Mouse (Mus musculus): ENCODE data around the gene Herc4. TPM values are rescaled to one million over a fixed set of nuclear protein-coding genes. Genes with fewer than 3 reads are reported as not detected.

Gene Herc4
- polyA plus RNA-seq, 1 experiment from 2014 or later = 46.1 TPM

- 24% methylated on average over 12 of the region's 12 CpGs for WGBS
- Histone ChIP-seq H3K27ac (ENCODE audit: low read depth, low read length) (no peak overlapping the region), H3K27me3 (replicated peaks; ENCODE audit: control insufficient read depth, insufficient read depth, low read length) (no peaks in the 10 kb centered on the region), H3K9me3 (ENCODE audit: control insufficient read depth, low read length) (no peaks in the 10 kb centered on the region), H3K9ac (ENCODE audit: low read depth, low read length) (peak overlapping the region; percentile 61), H3K36me3 (ENCODE audit: control insufficient read depth, insufficient read depth, low read length) (peaks cover 4% of the 10 kb centered on the region; the same call in 1 of the 2 replicates), H3K4me1 (replicated peaks; ENCODE audit: control insufficient read depth, insufficient read depth, low read length) (peaks cover 5% of the 10 kb centered on the region; the same call in 1 of the 2 replicates), H3K4me3 (ENCODE audit: low read depth, low read length) (peak overlapping the region; percentile 76), H3K4me2 (peak overlapping the region; percentile 87)
- ATAC-seq (replicated peaks; ENCODE audit: low FRiP score) = no peak
- no peak for DNase-seq (ENCODE audit: low spot score)
Observed at GRCm38 (mm10) chr10:63242798-63243435, 693 bp upstream of the Herc4 start.

- DNase-seq (ENCODE audit: low spot score) (peak; percentile 80), ATAC-seq (replicated peaks; ENCODE audit: low FRiP score) (peak; percentile 66)
- Histone ChIP-seq H3K9me3 (ENCODE audit: control insufficient read depth, low read length) (no peaks in the 10 kb centered on the region), H3K36me3 (ENCODE audit: control insufficient read depth, insufficient read depth, low read length) (peaks cover 4% of the 10 kb centered on the region; the same call in 1 of the 2 replicates), H3K4me1 (replicated peaks; ENCODE audit: control insufficient read depth, insufficient read depth, low read length) (peaks cover 5% of the 10 kb centered on the region; the same call in 1 of the 2 replicates), H3K4me2 (peak overlapping the region; percentile 87), H3K27ac (ENCODE audit: low read depth, low read length) (peak overlapping the region; percentile 91), H3K27me3 (replicated peaks; ENCODE audit: control insufficient read depth, insufficient read depth, low read length) (no peaks in the 10 kb centered on the region), H3K4me3 (ENCODE audit: low read depth, low read length) (peak overlapping the region; percentile 76), H3K9ac (ENCODE audit: low read depth, low read length) (peak overlapping the region; percentile 78)
- under 1% methylated on average over 41 of the region's 41 CpGs for WGBS
Observed at GRCm38 (mm10) chr10:63244055-63244671, 553 bp downstream of the Herc4 start.

- Histone ChIP-seq H3K4me1 (replicated peaks; ENCODE audit: control insufficient read depth, insufficient read depth, low read length) (peaks cover 5% of the 10 kb centered on the region; the same call in 1 of the 2 replicates), H3K27ac (ENCODE audit: low read depth, low read length) (peak overlapping the region; percentile 91; the same call in 1 of the 2 replicates), H3K4me3 (ENCODE audit: low read depth, low read length) (peak overlapping the region; percentile 76), H3K36me3 (ENCODE audit: control insufficient read depth, insufficient read depth, low read length) (peaks cover 5% of the 10 kb centered on the region; the same call in 1 of the 2 replicates), H3K27me3 (replicated peaks; ENCODE audit: control insufficient read depth, insufficient read depth, low read length) (no peaks in the 10 kb centered on the region), H3K9ac (ENCODE audit: low read depth, low read length) (peak overlapping the region; percentile 78), H3K4me2 (peak overlapping the region; percentile 87), H3K9me3 (ENCODE audit: control insufficient read depth, low read length) (no peaks in the 10 kb centered on the region)
- WGBS = 10% methylated on average over 5 of the region's 5 CpGs
- DNase-seq (ENCODE audit: low spot score) (no peak), ATAC-seq (replicated peaks; ENCODE audit: low FRiP score) (no peak)
Observed at GRCm38 (mm10) chr10:63244746-63245145, 1.1 kb downstream of the Herc4 start.

DNA sequence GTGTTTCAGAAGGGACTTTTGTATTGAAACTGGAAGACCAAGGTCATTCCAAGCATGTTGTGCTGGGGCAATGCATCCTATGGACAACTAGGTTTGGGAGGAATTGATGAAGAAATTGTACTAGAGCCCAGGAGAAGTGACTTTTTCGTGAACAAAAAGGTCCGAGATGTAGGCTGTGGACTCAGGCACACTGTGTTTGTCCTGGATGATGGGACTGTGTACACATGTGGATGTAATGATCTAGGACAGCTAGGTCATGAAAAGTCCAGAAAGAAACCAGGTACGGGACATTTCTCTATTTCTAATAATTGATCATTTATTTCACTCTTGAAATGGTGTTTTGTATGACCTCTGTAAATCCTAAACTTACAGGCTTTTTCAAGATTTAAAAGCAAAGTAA lies 2.2 kb downstream of the Herc4 start:
- Histone ChIP-seq H3K4me1 (replicated peaks; ENCODE audit: control insufficient read depth, insufficient read depth, low read length) (peaks cover 5% of the 10 kb centered on the region; the same call in 1 of the 2 replicates), H3K9ac (ENCODE audit: low read depth, low read length) (no peak overlapping the region), H3K4me3 (ENCODE audit: low read depth, low read length) (no peak overlapping the region), H3K36me3 (ENCODE audit: control insufficient read depth, insufficient read depth, low read length) (peaks cover 12% of the 10 kb centered on the region; the same call in 1 of the 2 replicates), H3K4me2 (peak overlapping the region; percentile 16; the same call in 1 of the 2 replicates), H3K27me3 (replicated peaks; ENCODE audit: control insufficient read depth, insufficient read depth, low read length) (no peaks in the 10 kb centered on the region), H3K9me3 (ENCODE audit: control insufficient read depth, low read length) (no peaks in the 10 kb centered on the region), H3K27ac (ENCODE audit: low read depth, low read length) (no peak overlapping the region)
- 84% methylated on average over 3 of the region's 3 CpGs for WGBS
- no peak for DNase-seq (ENCODE audit: low spot score)
- ATAC-seq (replicated peaks; ENCODE audit: low FRiP score) = no peak

DNA sequence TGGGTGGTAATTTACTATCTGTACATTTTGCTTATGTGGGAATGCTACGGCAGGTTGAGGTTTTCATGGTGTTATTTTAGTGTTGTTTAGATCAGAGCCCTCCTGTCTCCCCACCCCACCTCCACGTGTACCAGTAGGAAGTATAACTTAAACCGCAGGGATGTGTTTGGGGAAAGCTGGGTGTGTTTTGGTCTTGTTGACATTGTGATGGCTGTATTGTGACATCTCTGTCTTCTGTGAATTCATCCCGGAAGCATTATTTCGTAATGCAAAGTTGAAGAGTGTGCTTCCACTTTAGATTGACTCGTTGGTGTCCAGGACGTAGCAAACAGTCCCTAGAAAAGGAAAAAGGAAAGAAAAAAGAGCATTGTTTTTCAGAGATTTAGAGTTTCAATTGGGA lies 3.8 kb downstream of the Herc4 start:
- Histone ChIP-seq H3K27ac (ENCODE audit: low read depth, low read length) (no peak overlapping the region), H3K27me3 (replicated peaks; ENCODE audit: control insufficient read depth, insufficient read depth, low read length) (no peaks in the 10 kb centered on the region), H3K9ac (ENCODE audit: low read depth, low read length) (no peak overlapping the region), H3K4me2 (no peak overlapping the region), H3K4me3 (ENCODE audit: low read depth, low read length) (no peak overlapping the region), H3K36me3 (ENCODE audit: control insufficient read depth, insufficient read depth, low read length) (peaks cover 12% of the 10 kb centered on the region; the same call in 1 of the 2 replicates), H3K4me1 (replicated peaks; ENCODE audit: control insufficient read depth, insufficient read depth, low read length) (peaks cover 5% of the 10 kb centered on the region; the same call in 1 of the 2 replicates), H3K9me3 (ENCODE audit: control insufficient read depth, low read length) (no peaks in the 10 kb centered on the region)
- ATAC-seq (replicated peaks; ENCODE audit: low FRiP score) (no peak), DNase-seq (ENCODE audit: low spot score) (no peak)
- WGBS = 61% methylated on average over 7 of the region's 7 CpGs

DNA sequence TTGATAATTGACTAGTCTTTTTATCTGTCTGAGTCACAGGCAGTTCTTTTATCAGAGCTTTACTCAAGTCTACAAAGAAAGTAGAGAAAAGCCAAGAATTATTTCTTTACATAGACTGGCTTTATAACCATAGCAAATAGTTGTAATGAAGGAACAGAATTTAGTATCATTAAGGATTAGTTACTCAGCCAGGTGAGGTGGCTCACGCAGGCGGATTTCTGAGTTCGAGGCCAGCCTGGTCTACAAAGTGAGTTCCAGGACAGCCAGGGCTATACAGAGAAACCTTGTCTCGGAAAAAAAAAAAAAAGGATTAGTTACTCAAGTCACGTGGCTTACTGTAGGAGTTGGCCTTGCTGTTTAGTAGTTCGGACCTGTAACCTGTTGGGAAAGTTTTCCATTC lies 4.8 kb downstream of the Herc4 start:
- Histone ChIP-seq H3K9ac (ENCODE audit: low read depth, low read length) (no peak overlapping the region), H3K36me3 (ENCODE audit: control insufficient read depth, insufficient read depth, low read length) (peaks cover 15% of the 10 kb centered on the region), H3K27ac (ENCODE audit: low read depth, low read length) (no peak overlapping the region), H3K9me3 (ENCODE audit: control insufficient read depth, low read length) (no peaks in the 10 kb centered on the region), H3K4me2 (no peak overlapping the region), H3K4me3 (ENCODE audit: low read depth, low read length) (no peak overlapping the region), H3K4me1 (replicated peaks; ENCODE audit: control insufficient read depth, insufficient read depth, low read length) (no peaks in the 10 kb centered on the region; the same call in 1 of the 2 replicates), H3K27me3 (replicated peaks; ENCODE audit: control insufficient read depth, insufficient read depth, low read length) (no peaks in the 10 kb centered on the region)
- WGBS = 90% methylated on average over 6 of the region's 6 CpGs
- DNase-seq (ENCODE audit: low spot score) (no peak), ATAC-seq (replicated peaks; ENCODE audit: low FRiP score) (no peak)

- Histone ChIP-seq H3K4me3 (ENCODE audit: low read depth, low read length) (no peak overlapping the region), H3K27me3 (replicated peaks; ENCODE audit: control insufficient read depth, insufficient read depth, low read length) (no peaks in the 10 kb centered on the region), H3K9ac (ENCODE audit: low read depth, low read length) (no peak overlapping the region), H3K9me3 (ENCODE audit: control insufficient read depth, low read length) (no peaks in the 10 kb centered on the region), H3K4me2 (no peak overlapping the region), H3K36me3 (ENCODE audit: control insufficient read depth, insufficient read depth, low read length) (no peaks in the 10 kb centered on the region; the same call in 1 of the 2 replicates), H3K4me1 (replicated peaks; ENCODE audit: control insufficient read depth, insufficient read depth, low read length) (peaks cover 6% of the 10 kb centered on the region), H3K27ac (ENCODE audit: low read depth, low read length) (no peak overlapping the region)
- 70% methylated on average over 3 of the region's 3 CpGs for WGBS
- 0 out of 2 replicates have a peak, but pooled peaks have one; percentile 10 for ATAC-seq (replicated peaks; ENCODE audit: low FRiP score)
- DNase-seq (ENCODE audit: low spot score) = no peak
Observed at GRCm38 (mm10) chr10:63258696-63259095, 15.1 kb downstream of the Herc4 start.

DNA sequence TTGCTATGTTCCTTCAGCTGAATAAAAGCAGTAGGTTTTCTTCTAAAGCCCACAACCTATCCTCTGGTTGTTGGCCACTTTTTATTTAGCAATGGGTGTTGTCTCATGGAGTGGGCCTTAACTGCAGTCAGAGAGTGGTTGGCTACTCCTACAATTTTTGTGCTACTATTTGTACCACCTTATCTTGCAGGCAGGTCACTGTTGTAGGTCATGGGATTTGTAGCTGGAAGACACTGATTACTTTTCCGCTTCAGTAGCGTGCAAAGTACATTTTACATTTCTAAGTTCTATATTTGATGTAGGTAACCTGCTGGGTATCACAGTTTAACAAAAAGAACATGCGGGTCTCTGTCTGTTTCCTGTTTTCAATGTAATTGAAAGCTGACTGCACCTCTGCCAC lies 15.7 kb downstream of the Herc4 start:
- ATAC-seq (replicated peaks; ENCODE audit: low FRiP score) (no peak), DNase-seq (ENCODE audit: low spot score) (no peak)
- Histone ChIP-seq H3K9ac (ENCODE audit: low read depth, low read length) (no peak overlapping the region), H3K4me1 (replicated peaks; ENCODE audit: control insufficient read depth, insufficient read depth, low read length) (peaks cover 6% of the 10 kb centered on the region), H3K36me3 (ENCODE audit: control insufficient read depth, insufficient read depth, low read length) (no peaks in the 10 kb centered on the region; the same call in 1 of the 2 replicates), H3K4me3 (ENCODE audit: low read depth, low read length) (no peak overlapping the region), H3K27me3 (replicated peaks; ENCODE audit: control insufficient read depth, insufficient read depth, low read length) (no peaks in the 10 kb centered on the region), H3K4me2 (no peak overlapping the region), H3K27ac (ENCODE audit: low read depth, low read length) (no peak overlapping the region), H3K9me3 (ENCODE audit: control insufficient read depth, low read length) (no peaks in the 10 kb centered on the region)
- WGBS = 83% methylated on average over 3 of the region's 3 CpGs

All from liver, embryonic 11.5 days (tissue).